Mouse (Mus musculus) ovary, postnatal 10 days (tissue): ENCODE measurements around the gene Mlf1.
A peak's percentile ranks its signal among the peaks of the same experiment; 100 is the strongest.

ENCODE experiments used
- DNase-seq: peaks from one replicate; pipeline ENCODE4 v3.0.0; 2022; ENCODE audit warnings: low spot score

Mlf1 gene

GRCm38 (mm10) chr3:67373872-67374271 lies at the start of gene Mlf1:
Gene Mlf1 (plus strand): TSS chr3:67374097.
- DNase-seq = peak; percentile 66

- DNase-seq = no peak
These were observed 34.3 kb upstream of the Mlf1 start for GRCm38 (mm10) chr3:67339558-67339957.

- no peak for DNase-seq
These were observed 33.0 kb upstream of the Mlf1 start for GRCm38 (mm10) chr3:67340921-67341320.

DNA sequence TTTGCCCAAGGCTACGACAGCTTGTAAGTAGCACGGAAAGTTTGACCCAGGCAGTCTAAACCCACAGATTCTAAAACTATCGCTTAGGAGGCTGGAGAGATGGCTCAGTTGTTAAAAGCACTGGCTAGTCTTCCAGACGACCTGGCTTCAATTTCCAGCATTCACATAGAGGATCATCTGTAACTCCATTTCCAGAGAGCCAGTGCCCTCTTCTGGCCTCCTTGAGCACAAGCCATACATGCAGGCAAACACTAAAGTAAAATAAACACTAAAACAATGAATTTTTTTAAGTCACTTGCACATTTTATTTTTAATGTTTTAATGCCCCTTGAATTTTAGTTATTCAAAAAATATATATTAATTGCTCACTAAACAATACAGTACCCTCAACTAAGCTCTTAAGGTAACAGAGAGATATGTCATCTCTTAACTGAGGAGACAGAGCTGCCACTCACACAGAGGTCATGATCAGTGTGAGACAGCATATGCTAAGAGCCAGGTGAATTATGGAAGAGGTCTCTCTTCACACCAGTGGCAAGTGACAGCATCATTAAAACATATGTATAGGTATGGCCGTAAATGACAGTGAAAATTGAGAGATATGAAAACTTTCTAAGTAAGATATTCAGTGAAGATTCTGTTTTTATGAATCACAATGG lies 30.8 kb upstream of the Mlf1 start:
- no peak for DNase-seq

GRCm38 (mm10) chr3:67344599-67344998 lies 29.3 kb upstream of the Mlf1 start:
- DNase-seq = peak; percentile 12

DNA sequence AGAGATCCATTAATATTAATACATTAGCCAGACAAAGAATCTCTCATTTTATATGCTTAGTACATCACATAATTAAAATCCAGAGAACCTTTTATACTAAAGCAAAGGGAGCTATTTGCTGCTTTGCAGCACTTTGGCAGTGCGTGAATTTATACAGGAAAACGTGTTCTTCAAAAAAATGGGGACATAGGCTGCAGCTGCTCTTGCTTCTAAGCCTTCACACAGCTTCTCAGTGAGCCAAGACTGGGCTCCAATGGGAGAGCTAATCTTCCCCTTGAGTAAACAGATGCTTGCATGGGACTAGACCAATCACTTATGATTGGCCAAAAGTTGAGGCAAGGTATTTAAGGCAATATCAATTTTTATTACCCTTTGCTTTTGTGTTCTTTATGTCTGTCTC lies 27.2 kb upstream of the Mlf1 start:
- DNase-seq = no peak

- no peak for DNase-seq
These were observed 22.3 kb upstream of the Mlf1 start for GRCm38 (mm10) chr3:67351406-67352127.

- no peak for DNase-seq
These were observed 21.7 kb upstream of the Mlf1 start for GRCm38 (mm10) chr3:67352128-67352762.

GRCm38 (mm10) chr3:67352763-67353149 lies 21.1 kb upstream of the Mlf1 start:
- no peak for DNase-seq

DNA sequence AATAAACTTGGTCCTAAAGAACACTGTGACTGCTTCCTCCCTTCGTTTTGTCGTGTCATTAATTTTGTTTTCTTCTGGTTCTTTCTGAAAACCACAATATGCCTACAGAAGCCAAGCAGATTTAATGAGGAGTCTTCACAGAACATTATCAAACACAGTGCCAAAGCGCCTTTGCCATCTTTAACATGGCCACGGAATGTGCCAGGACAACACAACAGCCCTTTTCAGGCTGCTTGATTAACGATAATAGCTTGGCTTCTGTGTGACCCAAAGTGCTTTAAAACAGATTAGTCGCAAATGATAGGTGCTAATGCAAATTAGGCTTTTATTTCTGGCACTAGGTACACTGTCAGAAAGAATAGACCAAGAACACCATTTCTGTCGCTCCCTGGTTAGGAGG lies 15.5 kb upstream of the Mlf1 start:
- no peak for DNase-seq

- no peak for DNase-seq
These were observed 7.6 kb upstream of the Mlf1 start for GRCm38 (mm10) chr3:67366087-67366892.

DNA sequence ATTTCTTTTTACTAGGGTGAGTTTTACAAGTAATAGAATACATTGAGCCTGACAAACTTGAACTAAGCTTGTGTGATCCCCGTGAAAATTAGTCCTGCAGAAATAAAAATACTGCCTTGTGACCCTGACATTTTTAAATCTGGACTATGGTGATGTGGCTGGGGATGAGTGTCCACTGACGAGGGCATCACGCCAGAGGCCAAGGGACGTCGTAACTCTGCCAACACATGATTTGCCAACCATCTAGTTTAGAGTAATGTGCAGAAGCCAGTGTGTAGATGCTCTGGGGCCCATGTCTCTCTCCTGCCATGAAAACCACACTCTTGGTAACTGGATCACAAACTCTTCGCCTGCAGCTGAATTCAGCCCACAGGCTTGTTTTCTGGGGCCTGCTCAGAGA lies 6.4 kb upstream of the Mlf1 start:
- no peak for DNase-seq

- no peak for DNase-seq
These were observed 4.4 kb upstream of the Mlf1 start for GRCm38 (mm10) chr3:67369407-67370079.

DNA sequence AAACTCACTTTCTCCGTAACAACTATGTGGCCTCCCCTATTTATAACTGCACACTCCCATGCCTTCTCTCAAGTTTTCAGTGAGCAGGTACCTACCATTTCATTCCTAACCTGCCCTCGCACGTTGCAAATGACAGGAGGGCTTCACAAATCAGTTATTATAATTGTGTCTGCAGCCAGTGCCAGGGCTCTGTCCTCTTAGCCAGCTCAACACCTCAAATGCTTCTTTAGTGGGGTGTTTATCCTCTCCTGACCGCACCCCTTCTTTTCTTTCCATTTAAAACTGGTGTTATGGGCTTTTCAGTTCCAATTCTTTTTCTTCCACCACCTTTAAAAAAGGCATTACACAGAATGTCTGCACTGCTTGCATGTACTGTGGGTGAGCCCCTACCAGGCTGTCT lies 1.7 kb upstream of the Mlf1 start:
- no peak for DNase-seq

GRCm38 (mm10) chr3:67372781-67373180 lies 1.1 kb upstream of the Mlf1 start:
- DNase-seq = no peak

GRCm38 (mm10) chr3:67374360-67374778 lies 472 bp downstream of the Mlf1 start:
- no peak for DNase-seq

- no peak for DNase-seq
These were observed 1.2 kb downstream of the Mlf1 start, which contains the start of gene Gm17402 for GRCm38 (mm10) chr3:67375063-67375462. Gene Gm17402 (minus strand): TSS chr3:67375163.

- no peak for DNase-seq
These were observed 4.3 kb downstream of the Mlf1 start for GRCm38 (mm10) chr3:67378215-67378614.

DNA sequence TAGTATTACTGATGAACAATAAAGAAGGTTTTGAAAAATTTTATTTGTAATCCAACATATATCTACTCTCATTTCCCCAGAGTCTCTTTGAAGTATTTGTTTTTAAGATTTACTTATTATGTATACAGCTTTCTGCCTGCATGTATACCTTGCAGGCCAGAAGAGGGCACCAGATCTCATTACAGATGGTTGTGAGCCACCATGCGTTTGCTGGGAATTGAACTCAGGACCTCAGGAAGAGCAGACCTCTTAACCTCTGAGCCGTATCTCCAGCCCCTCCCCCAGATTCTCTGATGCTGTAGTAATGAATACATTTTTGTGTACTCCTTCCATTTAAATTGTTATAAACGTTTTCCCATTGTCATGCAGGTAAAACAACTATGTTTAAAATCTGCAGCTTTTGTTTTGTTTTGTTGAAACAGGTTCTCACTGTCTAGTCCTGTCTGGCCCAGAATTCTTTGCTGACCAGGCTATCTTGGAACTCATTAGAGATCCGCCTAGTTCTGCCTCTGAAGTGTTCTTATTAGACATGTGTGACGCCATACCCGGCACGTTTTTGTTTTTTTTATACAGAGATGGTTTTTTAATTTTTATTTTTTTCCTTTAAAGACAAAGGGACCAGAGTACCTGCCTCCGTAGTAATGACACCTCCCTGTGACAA lies 55.6 kb downstream of the Mlf1 start:
- DNase-seq = no peak

DNA sequence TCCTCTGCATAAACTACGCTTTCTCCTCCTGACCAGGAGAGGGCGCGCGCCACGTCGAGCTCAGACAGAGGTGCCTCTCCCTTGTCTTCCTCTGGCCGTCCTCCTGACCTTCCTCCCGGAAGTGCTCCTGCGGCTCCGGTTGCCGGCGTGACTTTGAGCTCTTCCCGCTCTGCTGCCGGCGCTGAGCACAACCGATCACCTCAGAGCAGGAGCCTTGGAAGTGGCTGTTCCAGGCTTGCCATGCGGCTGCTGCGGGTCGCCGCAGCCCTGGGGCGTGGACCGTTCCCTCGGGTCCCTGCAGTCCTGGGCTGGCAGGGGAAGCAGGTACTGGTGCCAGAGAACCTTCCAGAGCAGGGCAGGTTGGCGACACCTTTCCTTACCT lies 56.1 kb downstream of the Mlf1 start, which contains the start of gene Gfm1:
Gene Gfm1 (plus strand): TSS at position 98 of the 382 bp plus-strand sequence.
- DNase-seq = peak; percentile 62

DNA sequence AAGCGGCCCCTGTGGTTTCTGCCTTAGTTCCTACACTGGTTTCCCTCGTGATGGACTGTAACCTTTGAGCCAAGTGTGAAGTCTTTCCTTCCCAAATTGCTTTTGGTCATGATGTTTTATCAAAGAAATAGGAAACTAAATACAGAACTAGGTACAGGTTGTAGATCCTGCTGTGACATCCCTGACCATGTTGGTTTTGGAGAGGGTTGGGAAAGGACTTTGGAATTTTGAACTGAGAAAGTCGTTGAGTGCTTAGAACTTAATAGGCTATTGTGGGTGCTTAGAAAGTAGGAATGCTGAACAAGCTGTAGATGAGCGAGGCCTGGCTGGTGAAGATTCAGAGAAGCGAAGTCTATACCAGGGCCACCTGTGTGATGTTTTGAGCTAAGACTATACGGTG lies 60.1 kb downstream of the Mlf1 start:
- DNase-seq = no peak
